Mouse (Mus musculus) heart, embryonic 13.5 days (tissue): ENCODE data around the gene Nhsl1. TPM values are rescaled to one million over a fixed set of nuclear protein-coding genes. Genes with fewer than 3 reads are reported as not detected.

Experiments
- ATAC-seq: fragments of 200-750 bp; cut with Nextera tagmentation; 2 replicates; pipeline ENCODE4 v1.8.0; 2017; ENCODE audit warnings: moderate TSS enrichment; ENCODE audit not compliant: insufficient number of reproducible peaks, low FRiP score, low TSS enrichment; ENCODE audit errors: extremely low read depth
- H3K27ac ChIP-seq: fragments of 300-500 bp; sonication (generic); replicated peaks from 2 replicates; pipeline ENCODE4 v1.5.1; 2015; ENCODE audit warnings: moderate library complexity, mild to moderate bottlenecking, inconsistent platforms
- H3K27me3 ChIP-seq: fragments of 300-500 bp; sonication (generic); replicated peaks from 2 replicates; pipeline ENCODE4 v1.6.1; 2015; ENCODE audit warnings: mild to moderate bottlenecking, inconsistent platforms
- H3K36me3 ChIP-seq: fragments of 300-500 bp; sonication (generic); 2 replicates; pipeline ENCODE4 v1.6.1; 2015; ENCODE audit warnings: mild to moderate bottlenecking, inconsistent platforms
- H3K4me1 ChIP-seq: fragments of 300-500 bp; sonication (generic); 2 replicates; pipeline ENCODE4 v1.6.1; 2015; ENCODE audit warnings: inconsistent platforms
- H3K4me2 ChIP-seq: fragments of 300-500 bp; sonication (generic); 2 replicates; pipeline ENCODE4 v1.6.1; 2015; ENCODE audit warnings: inconsistent platforms, mild to moderate bottlenecking, moderate library complexity
- H3K4me3 ChIP-seq: fragments of 300-500 bp; sonication (generic); 2 replicates; pipeline ENCODE4 v1.5.1; 2015; ENCODE audit warnings: moderate library complexity, mild to moderate bottlenecking, inconsistent platforms
- H3K9ac ChIP-seq: fragments of 300-500 bp; sonication (generic); 2 replicates; pipeline ENCODE4 v1.6.1; 2015; ENCODE audit warnings: inconsistent platforms, mild to moderate bottlenecking, moderate library complexity
- H3K9me3 ChIP-seq: fragments of 300-500 bp; sonication (generic); 2 replicates; pipeline ENCODE4 v1.6.1; 2016; ENCODE audit warnings: inconsistent platforms
- WGBS: fragments of 180-500 bp; shearing (Covaris S2); methylation state at CpG from one replicate; pipeline ENCODE4 v1.1.7; 2015; ENCODE audit warnings: mixed read lengths; 5-methylcytosine and 5-hydroxymethylcytosine counted together
- polyA plus RNA-seq: library from polyadenylated mRNA; unstranded; fragments of >200 nt; fragmentation: Nextera tagmentation; extraction: Ambion mirVana; gene quantifications from 2 replicates; pipeline ENCODE4 v1.2.1, GENCODE M21; 2015

The Nhsl1 gene
- polyA plus RNA-seq = 10.1 and 11.1 TPM in 2 replicates

DNA sequence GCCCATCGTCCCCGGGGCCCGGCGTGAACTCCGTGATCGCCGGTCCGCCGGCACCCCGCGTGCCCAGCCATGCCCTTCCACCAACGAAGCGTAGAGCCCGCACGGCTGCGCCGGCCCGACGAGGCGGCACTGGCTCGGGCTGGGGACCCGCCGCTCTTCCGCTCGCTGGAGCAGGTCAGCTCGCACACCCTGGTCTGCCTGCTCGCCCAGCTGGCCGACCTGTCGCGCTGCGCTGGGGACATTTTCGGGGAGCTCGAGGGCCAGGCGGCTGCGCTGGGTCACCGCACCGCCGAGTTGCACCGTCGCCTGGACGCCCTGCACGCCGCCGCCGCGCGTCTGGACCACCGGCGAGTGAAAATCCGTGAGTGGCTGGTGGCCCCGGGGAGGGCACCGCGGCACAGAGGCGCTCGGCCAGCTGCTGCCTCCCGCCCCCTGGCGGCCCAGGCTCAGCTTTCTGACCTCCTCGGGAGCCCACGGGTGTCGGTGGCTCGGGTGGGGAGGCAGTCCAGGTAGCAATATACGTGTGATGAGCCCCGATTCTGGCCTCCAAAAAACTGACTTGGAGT is at the start of gene Nhsl1:
TSS of gene Nhsl1 (plus strand) at position 70 of the 566 bp plus-strand sequence.
- Histone ChIP-seq H3K4me2 (peak within 1 kb of the TSS; percentile 94), H3K27ac (peak within 1 kb of the TSS; percentile 64), H3K27me3 (no peaks in the 10 kb centered on the region), H3K4me1 (peaks cover 20% of the 10 kb centered on the region), H3K9ac (peak within 1 kb of the TSS; percentile 94), H3K36me3 (no peaks in the 10 kb centered on the region), H3K9me3 (no peaks in the 10 kb centered on the region), H3K4me3 (peak within 1 kb of the TSS; percentile 89)
- WGBS = under 1% methylated on average over 62 of the region's 63 CpGs
- peak; percentile 32; the same call in 1 of the 2 replicates for ATAC-seq

GRCm38 (mm10) chr10:18276090-18276734 is 42.6 kb upstream of the Nhsl1 start:
- no peak overlapping the region for H3K9ac ChIP-seq
- H3K9me3 ChIP-seq = no peaks in the 10 kb centered on the region
- no peaks in the 10 kb centered on the region for H3K4me1 ChIP-seq
- H3K27ac ChIP-seq = no peak overlapping the region
- WGBS = 76% methylated on average over 4 of the region's 4 CpGs
- no peaks in the 10 kb centered on the region for H3K36me3 ChIP-seq
- H3K4me3 ChIP-seq = no peak overlapping the region
- no peak for ATAC-seq
- H3K4me2 ChIP-seq = no peak overlapping the region
- no peaks in the 10 kb centered on the region for H3K27me3 ChIP-seq

DNA sequence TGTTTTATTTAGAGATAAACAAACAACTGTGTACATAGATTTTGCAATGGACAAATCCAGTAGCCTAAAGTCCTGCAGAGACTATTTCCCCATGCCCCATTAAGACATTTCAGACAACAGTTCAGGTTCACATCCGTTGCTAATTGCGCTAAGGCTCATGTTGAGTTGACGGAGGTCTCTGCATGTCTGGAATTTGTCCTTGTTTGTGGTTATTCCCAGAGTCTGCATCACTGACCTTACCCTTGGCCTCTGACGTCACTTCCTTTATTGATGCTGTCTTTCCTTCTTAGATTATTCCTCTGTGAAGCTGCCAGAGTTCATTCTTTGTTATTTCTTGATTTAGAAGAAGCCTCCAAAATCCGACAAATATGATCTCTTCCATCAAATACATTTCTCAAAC is 34.8 kb upstream of the Nhsl1 start:
- no peaks in the 10 kb centered on the region for H3K36me3 ChIP-seq
- H3K4me3 ChIP-seq = no peak overlapping the region
- no peak overlapping the region for H3K9ac ChIP-seq
- H3K27ac ChIP-seq = no peak overlapping the region
- no peaks in the 10 kb centered on the region for H3K4me1 ChIP-seq
- ATAC-seq = no peak
- H3K4me2 ChIP-seq = no peak overlapping the region
- 72% methylated on average over 5 of the region's 5 CpGs for WGBS
- H3K27me3 ChIP-seq = no peaks in the 10 kb centered on the region
- no peaks in the 10 kb centered on the region for H3K9me3 ChIP-seq

- no peak for ATAC-seq
- H3K4me2 ChIP-seq = no peak overlapping the region
- WGBS = 39% methylated on average over 1 of the region's 1 CpGs
Observed at GRCm38 (mm10) chr10:18289512-18289911, 29.3 kb upstream of the Nhsl1 start.

DNA sequence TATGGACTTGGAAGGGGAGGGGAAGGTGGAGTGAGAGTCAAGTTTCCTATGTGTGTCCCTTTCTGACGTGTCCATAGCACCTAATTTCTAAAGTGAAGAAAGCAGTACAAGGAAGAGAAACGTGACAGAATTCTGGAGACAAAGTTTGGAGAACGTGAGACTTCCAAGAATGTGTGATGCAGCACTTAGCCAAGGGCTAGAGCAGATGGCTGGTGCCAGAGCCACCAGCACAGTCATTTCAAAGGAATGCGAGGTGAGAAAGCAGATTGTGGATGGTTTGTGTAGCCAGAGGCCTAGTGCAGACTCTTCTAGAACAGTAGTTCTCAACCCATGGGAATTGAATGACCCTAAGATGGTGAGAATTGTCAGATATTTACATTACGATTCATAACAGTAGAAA is 13.7 kb upstream of the Nhsl1 start:
- H3K9me3 ChIP-seq = no peaks in the 10 kb centered on the region
- no peaks in the 10 kb centered on the region for H3K36me3 ChIP-seq
- ATAC-seq = no peak
- 45% methylated on average over 5 of the region's 5 CpGs for WGBS
- no peak overlapping the region for H3K4me2 ChIP-seq
- no peaks in the 10 kb centered on the region for H3K4me1 ChIP-seq
- no peaks in the 10 kb centered on the region for H3K27me3 ChIP-seq
- no peak overlapping the region for H3K4me3 ChIP-seq
- H3K9ac ChIP-seq = no peak overlapping the region
- H3K27ac ChIP-seq = no peak overlapping the region

More at GRCm38 (mm10) chr10:18289512-18289911, 29.3 kb upstream of the Nhsl1 start:
- Histone ChIP-seq H3K9ac (no peak overlapping the region), H3K9me3 (no peaks in the 10 kb centered on the region), H3K27ac (no peak overlapping the region), H3K4me3 (no peak overlapping the region), H3K27me3 (no peaks in the 10 kb centered on the region), H3K36me3 (no peaks in the 10 kb centered on the region), H3K4me1 (no peaks in the 10 kb centered on the region)

- 92% methylated on average over 1 of the region's 1 CpGs for WGBS
- ATAC-seq = no peak
- Histone ChIP-seq H3K9ac (no peak overlapping the region), H3K36me3 (no peaks in the 10 kb centered on the region), H3K27ac (no peak overlapping the region), H3K4me2 (no peak overlapping the region), H3K9me3 (no peaks in the 10 kb centered on the region), H3K27me3 (no peaks in the 10 kb centered on the region), H3K4me1 (peaks cover 9% of the 10 kb centered on the region), H3K4me3 (no peak overlapping the region)
Observed at GRCm38 (mm10) chr10:18315071-18315470, 3.7 kb upstream of the Nhsl1 start.

- Histone ChIP-seq H3K36me3 (no peaks in the 10 kb centered on the region), H3K27ac (no peak overlapping the region), H3K4me2 (peak overlapping the region; percentile 94; the same call in 1 of the 2 replicates), H3K4me3 (peak overlapping the region; percentile 89; the same call in 1 of the 2 replicates), H3K4me1 (peaks cover 13% of the 10 kb centered on the region), H3K9me3 (no peaks in the 10 kb centered on the region), H3K27me3 (no peaks in the 10 kb centered on the region), H3K9ac (no peak overlapping the region)
- 34% methylated on average over 10 of the region's 10 CpGs for WGBS
- ATAC-seq = no peak
Observed at GRCm38 (mm10) chr10:18317521-18317920, 1.3 kb upstream of the Nhsl1 start.

- Histone ChIP-seq H3K4me3 (peak overlapping the region; percentile 89), H3K36me3 (no peaks in the 10 kb centered on the region), H3K4me2 (peak overlapping the region; percentile 94), H3K9ac (peak overlapping the region; percentile 94), H3K9me3 (no peaks in the 10 kb centered on the region), H3K4me1 (peaks cover 13% of the 10 kb centered on the region), H3K27ac (peak overlapping the region; percentile 64), H3K27me3 (no peaks in the 10 kb centered on the region)
- peak; percentile 56; the same call in 1 of the 2 replicates for ATAC-seq
- WGBS = 3% methylated on average over 53 of the region's 89 CpGs
Observed at GRCm38 (mm10) chr10:18317961-18318915, 547 bp upstream of the Nhsl1 start.

GRCm38 (mm10) chr10:18319691-18320090 is 906 bp downstream of the Nhsl1 start:
- Histone ChIP-seq H3K4me1 (peaks cover 20% of the 10 kb centered on the region), H3K9me3 (no peaks in the 10 kb centered on the region), H3K4me3 (peak overlapping the region; percentile 89), H3K36me3 (no peaks in the 10 kb centered on the region), H3K27ac (no peak overlapping the region), H3K4me2 (peak overlapping the region; percentile 94), H3K27me3 (no peaks in the 10 kb centered on the region), H3K9ac (peak overlapping the region; percentile 94)
- ATAC-seq = no peak
- WGBS = 21% methylated on average over 4 of the region's 4 CpGs

DNA sequence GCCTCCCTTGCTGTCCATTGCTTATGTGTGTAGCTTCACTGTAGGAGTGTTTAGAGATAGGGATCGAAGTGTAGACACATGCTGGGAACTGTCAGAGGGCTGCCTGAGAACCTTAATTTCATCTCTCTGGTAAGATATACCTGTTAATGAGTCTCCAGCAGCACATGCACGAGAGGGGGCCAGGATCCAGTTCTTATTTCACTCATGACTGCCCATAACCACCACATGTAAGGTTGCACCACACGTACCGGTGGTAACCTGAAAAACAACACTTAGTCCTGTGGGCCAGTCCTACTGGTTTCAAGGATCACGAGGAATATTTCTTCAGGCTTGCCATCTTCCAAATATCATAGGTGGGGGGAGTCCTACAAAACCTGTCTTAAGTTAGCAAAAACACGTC is 3.1 kb downstream of the Nhsl1 start:
- WGBS = 79% methylated on average over 6 of the region's 6 CpGs
- Histone ChIP-seq H3K4me2 (no peak overlapping the region), H3K4me1 (peaks cover 20% of the 10 kb centered on the region), H3K4me3 (no peak overlapping the region), H3K36me3 (no peaks in the 10 kb centered on the region), H3K27me3 (no peaks in the 10 kb centered on the region), H3K9ac (no peak overlapping the region), H3K9me3 (no peaks in the 10 kb centered on the region), H3K27ac (no peak overlapping the region)
- no peak for ATAC-seq

DNA sequence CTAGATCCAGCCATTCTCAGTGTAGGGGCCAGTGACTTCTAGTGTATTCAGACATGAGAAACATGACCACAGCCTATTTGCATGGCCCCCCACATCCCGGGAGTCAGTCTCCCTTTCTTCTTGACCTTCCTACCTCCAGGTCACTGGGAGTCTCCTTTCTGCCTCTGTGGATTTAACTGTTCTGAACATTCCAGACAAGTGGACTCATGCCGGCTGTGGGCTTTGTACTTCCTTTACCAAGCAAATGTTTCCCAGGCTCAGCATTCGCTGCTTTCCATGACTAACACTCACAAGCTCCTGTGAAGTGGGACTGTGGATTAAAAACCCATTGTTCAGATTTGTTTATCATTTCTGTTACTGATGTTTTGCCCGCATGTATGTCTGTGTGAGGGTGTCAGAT is 4.9 kb downstream of the Nhsl1 start:
- Histone ChIP-seq H3K9me3 (no peaks in the 10 kb centered on the region), H3K4me3 (no peak overlapping the region), H3K9ac (no peak overlapping the region), H3K4me2 (no peak overlapping the region), H3K27ac (no peak overlapping the region), H3K4me1 (peaks cover 28% of the 10 kb centered on the region), H3K36me3 (no peaks in the 10 kb centered on the region), H3K27me3 (no peaks in the 10 kb centered on the region)
- no peak for ATAC-seq
- WGBS = 44% methylated on average over 4 of the region's 4 CpGs
